Mouse (Mus musculus) heart, postnatal 0 days (tissue): ENCODE results near the gene Dtx3l.

ENCODE experiments used
- CTCF ChIP-seq: IDR thresholded peaks from 2 replicates; pipeline ENCODE4 v1.5.1; 2016; ENCODE audit warnings: antibody characterized with exemption, control low read depth, low read depth
- EP300 ChIP-seq: IDR thresholded peaks from 2 replicates; pipeline ENCODE4 v1.6.1; 2016; ENCODE audit warnings: antibody characterized with exemption, low read depth

DNA sequence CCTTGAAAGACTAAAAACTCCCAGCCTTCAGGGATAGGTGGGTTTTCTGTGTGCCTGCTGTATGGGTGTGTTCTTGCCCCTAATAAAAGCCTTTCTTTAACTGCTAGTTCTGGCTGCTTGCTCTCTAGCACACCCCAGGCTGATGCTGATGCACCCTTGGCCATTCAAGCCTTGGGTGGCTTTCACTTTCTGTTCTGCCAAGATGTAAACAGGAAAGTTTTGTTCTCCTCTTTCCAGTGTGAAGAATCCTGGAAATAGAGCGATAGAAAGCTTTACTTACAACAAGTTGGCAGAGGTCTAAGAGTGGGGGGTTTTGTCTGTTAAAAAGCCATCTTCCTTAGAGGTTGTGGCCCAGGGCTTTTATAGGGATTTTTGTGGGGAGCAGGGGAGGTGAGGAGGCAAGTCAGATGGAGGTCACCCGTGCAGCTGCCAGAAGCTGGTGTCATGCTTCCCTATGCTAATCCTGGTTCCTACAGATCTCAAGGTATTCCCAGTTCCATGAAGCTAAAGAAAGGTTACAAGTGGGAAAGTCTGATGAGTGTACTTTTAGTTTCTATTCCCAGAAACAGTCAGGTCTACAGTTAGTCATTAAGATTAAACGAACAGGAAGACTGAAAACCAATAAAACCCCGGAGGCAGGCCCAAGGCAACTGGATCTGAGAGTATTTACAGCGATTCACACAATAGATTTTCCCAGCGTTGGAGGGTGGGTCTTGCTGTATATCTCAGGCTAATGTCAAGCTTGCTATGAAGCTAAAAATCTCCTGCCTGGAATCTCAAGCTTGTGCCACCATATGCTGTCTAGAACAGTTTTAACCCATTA is 20.0 kb downstream of the Dtx3l start:
- TF ChIP-seq CTCF (no peak), EP300 (no peak)
